Mouse (Mus musculus) brain, embryonic 14.5 days (tissue): ENCODE results near the gene Il2ra.

Experiments
- CTCF ChIP-seq: fragments of 200-500 bp; IDR thresholded peaks from 2 replicates; pipeline ENCODE4 v1.5.1; 2012; ENCODE audit warnings: inconsistent platforms, mild to moderate bottlenecking, moderate library complexity, borderline replicate concordance; ENCODE audit not compliant: insufficient read depth, insufficient read length; ENCODE audit errors: extremely low read depth
- POLR2A ChIP-seq: fragments of 200-500 bp; IDR thresholded peaks from 2 replicates; pipeline ENCODE4 v1.6.1; 2012; ENCODE audit warnings: mild to moderate bottlenecking, inconsistent platforms, borderline replicate concordance; ENCODE audit not compliant: poor library complexity, insufficient read depth, insufficient read length, severe bottlenecking; ENCODE audit errors: extremely low read depth

DNA sequence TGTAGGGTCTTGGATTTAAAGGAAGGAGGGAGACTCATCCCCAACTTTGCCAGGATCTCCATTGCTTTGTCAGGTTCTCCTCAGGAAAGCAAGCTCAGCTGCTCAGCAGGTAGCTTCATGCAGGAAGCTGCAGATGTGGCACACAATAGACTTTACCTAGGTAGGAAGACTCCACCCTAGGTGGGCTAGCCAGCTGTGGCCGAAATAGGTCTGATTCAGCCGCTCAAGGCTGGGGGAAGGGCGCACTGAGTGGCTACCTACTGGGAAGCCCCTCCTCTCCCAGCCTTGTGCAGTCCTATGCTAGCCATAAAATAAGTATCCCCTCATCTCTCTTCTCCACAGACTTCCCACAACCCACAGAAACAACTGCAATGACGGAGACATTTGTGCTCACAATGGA is 40.1 kb downstream of the Il2ra start:
- TF ChIP-seq CTCF (no peak), POLR2A (no peak)
